Mouse (Mus musculus): ENCODE data around the gene Olfr61. TPM values are rescaled to one million over a fixed set of nuclear protein-coding genes. Genes with fewer than 3 reads are reported as not detected.

Olfr61 gene
- polyA plus RNA-seq, 1 experiment from 2014 or later = not detected

Other genes with a start within 250 kb of the Olfr61 start
- not detected in 2 replicates for gene Olfr531, start 226.1 kb upstream of the Olfr61 start, polyA plus RNA-seq (2014; fragmentation: Nextera tagmentation; extraction: Ambion mirVana)
- gene Olfr532, start 207.3 kb upstream of the Olfr61 start, polyA plus RNA-seq (2014; fragmentation: Nextera tagmentation; extraction: Ambion mirVana) = not detected in 2 replicates
- not detected in 2 replicates for gene Olfr533, start 165.6 kb upstream of the Olfr61 start, polyA plus RNA-seq (2014; fragmentation: Nextera tagmentation; extraction: Ambion mirVana)
- gene Olfr535, start 144.8 kb upstream of the Olfr61 start, polyA plus RNA-seq (2014; fragmentation: Nextera tagmentation; extraction: Ambion mirVana) = not detected in 2 replicates
- gene Olfr536, start 121.6 kb upstream of the Olfr61 start, polyA plus RNA-seq (2014; fragmentation: Nextera tagmentation; extraction: Ambion mirVana) = not detected in 2 replicates
- not detected in 2 replicates for gene Olfr538, start 61.1 kb upstream of the Olfr61 start, polyA plus RNA-seq (2014; fragmentation: Nextera tagmentation; extraction: Ambion mirVana)
- not detected in 2 replicates for gene Olfr46, start 27.7 kb upstream of the Olfr61 start, polyA plus RNA-seq (2014; fragmentation: Nextera tagmentation; extraction: Ambion mirVana)
- not detected in 2 replicates for gene Olfr53, start 17.5 kb downstream of the Olfr61 start, polyA plus RNA-seq (2014; fragmentation: Nextera tagmentation; extraction: Ambion mirVana)
- gene Olfr539, start 31.0 kb downstream of the Olfr61 start, polyA plus RNA-seq (2014; fragmentation: Nextera tagmentation; extraction: Ambion mirVana) = not detected in 2 replicates
- gene Olfr45, start 53.0 kb downstream of the Olfr61 start, polyA plus RNA-seq (2014; fragmentation: Nextera tagmentation; extraction: Ambion mirVana) = 0.09 TPM in 1 of 2 replicates, not detected in the other
- gene Olfr541, start 68.3 kb downstream of the Olfr61 start, polyA plus RNA-seq (2014; fragmentation: Nextera tagmentation; extraction: Ambion mirVana) = not detected in 2 replicates
- not detected in 2 replicates for gene Cyp2e1, start 134.8 kb downstream of the Olfr61 start, polyA plus RNA-seq (2014; fragmentation: Nextera tagmentation; extraction: Ambion mirVana)
- gene Syce1, start 158.9 kb downstream of the Olfr61 start, polyA plus RNA-seq (2014; fragmentation: Nextera tagmentation; extraction: Ambion mirVana) = 0.85 and 1.0 TPM in 2 replicates
- 2.0 and 3.1 TPM in 2 replicates for gene Zfp941, start 193.2 kb downstream of the Olfr61 start, polyA plus RNA-seq (2014; fragmentation: Nextera tagmentation; extraction: Ambion mirVana)
- 0.68 and 0.78 TPM in 2 replicates for gene Urah, start 206.0 kb downstream of the Olfr61 start, polyA plus RNA-seq (2014; fragmentation: Nextera tagmentation; extraction: Ambion mirVana)
- not detected in 2 replicates for gene Scgb1c1, start 216.6 kb downstream of the Olfr61 start, polyA plus RNA-seq (2014; fragmentation: Nextera tagmentation; extraction: Ambion mirVana)
- gene Odf3, start 218.8 kb downstream of the Olfr61 start, polyA plus RNA-seq (2014; fragmentation: Nextera tagmentation; extraction: Ambion mirVana) = not detected in 2 replicates
- not detected in 2 replicates for gene Gm45785, start 227.4 kb downstream of the Olfr61 start, polyA plus RNA-seq (2014; fragmentation: Nextera tagmentation; extraction: Ambion mirVana)
- 57.2 and 61.4 TPM in 2 replicates for gene Ric8a, start 228.0 kb downstream of the Olfr61 start, polyA plus RNA-seq (2014; fragmentation: Nextera tagmentation; extraction: Ambion mirVana)
- 27.9 and 33.6 TPM in 2 replicates for gene Bet1l, start 228.6 kb downstream of the Olfr61 start, polyA plus RNA-seq (2014; fragmentation: Nextera tagmentation; extraction: Ambion mirVana)

Measured in limb, embryonic 11.5 days (tissue).